Mouse (Mus musculus) cortical plate, adult 2 months (tissue): ENCODE data around the gene Slc25a29. TPM values are rescaled to one million over a fixed set of nuclear protein-coding genes. Genes with fewer than 3 reads are reported as not detected.

ENCODE experiments used
- H3K27ac ChIP-seq: fragments of 200-500 bp; 2 replicates; pipeline ENCODE4 v1.5.1; 2012; ENCODE audit warnings: low read length, control low read depth, inconsistent platforms; ENCODE audit not compliant: insufficient read depth
- H3K4me1 ChIP-seq: fragments of 200-500 bp; 2 replicates; pipeline ENCODE4 v1.6.1; 2011; ENCODE audit warnings: low read length; ENCODE audit not compliant: control insufficient read depth, insufficient read depth
- H3K4me3 ChIP-seq: fragments of 200-500 bp; 2 replicates; pipeline ENCODE4 v1.5.1; 2011; ENCODE audit warnings: mild to moderate bottlenecking, low read length, control low read depth; ENCODE audit not compliant: insufficient read depth
- CTCF ChIP-seq: fragments of 200-500 bp; IDR thresholded peaks from 2 replicates; pipeline ENCODE4 v1.5.1; 2011; ENCODE audit warnings: mild to moderate bottlenecking, control low read depth, low read length; ENCODE audit not compliant: insufficient read depth; ENCODE audit errors: extremely low read depth
- POLR2A ChIP-seq: fragments of 200-500 bp; IDR thresholded peaks from 2 replicates; pipeline ENCODE4 v1.6.1; 2011; ENCODE audit warnings: mild to moderate bottlenecking, low read length, control low read depth; ENCODE audit not compliant: insufficient read depth; ENCODE audit errors: extremely low read depth
- polyA plus RNA-seq: library from polyadenylated mRNA; depleted of rRNA; stranded (reverse); fragments of >200 nt; gene quantifications from 2 replicates; pipeline ENCODE4 v1.2.3, GENCODE M21; 2012

The Slc25a29 gene
- polyA plus RNA-seq, 1 experiment = 17.4 TPM

DNA sequence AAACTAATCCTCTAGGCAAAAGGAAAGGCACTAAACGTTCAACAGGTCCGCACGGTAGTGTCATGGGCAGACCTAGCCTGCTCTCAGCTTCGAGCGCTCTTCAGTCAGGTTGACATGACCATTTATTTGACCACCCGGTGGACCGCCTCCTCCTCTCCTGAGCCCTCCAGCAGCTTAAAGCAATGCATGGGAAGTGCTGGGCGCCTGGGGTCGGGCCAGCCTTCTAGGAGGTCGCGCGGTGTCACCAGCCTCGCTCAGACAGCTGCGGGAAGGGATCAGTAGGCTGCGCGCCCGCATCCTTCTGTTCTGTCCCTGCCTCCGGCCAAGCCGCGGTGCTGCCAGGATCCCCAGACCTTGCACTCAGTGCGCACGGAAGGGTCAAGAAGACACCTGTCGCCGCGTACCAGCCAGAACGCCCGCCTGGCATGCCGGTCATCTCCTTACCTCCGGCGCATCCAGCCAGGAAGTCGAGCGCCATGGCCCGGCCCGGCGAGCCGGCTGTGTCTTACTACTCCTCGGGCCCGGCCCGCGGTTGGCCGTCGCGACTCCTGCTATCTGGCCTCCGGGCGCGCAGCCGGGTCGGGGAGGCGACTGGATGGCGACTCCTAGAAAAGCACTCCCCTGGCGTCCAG is 359 bp downstream of the Slc25a29 start:
- TF ChIP-seq POLR2A = no peak
- TF ChIP-seq CTCF = no peak
- Histone ChIP-seq H3K27ac (peak overlapping the region; percentile 52), H3K4me1 (peaks cover 26% of the 10 kb centered on the region), H3K4me3 (peak overlapping the region; percentile 61)

DNA sequence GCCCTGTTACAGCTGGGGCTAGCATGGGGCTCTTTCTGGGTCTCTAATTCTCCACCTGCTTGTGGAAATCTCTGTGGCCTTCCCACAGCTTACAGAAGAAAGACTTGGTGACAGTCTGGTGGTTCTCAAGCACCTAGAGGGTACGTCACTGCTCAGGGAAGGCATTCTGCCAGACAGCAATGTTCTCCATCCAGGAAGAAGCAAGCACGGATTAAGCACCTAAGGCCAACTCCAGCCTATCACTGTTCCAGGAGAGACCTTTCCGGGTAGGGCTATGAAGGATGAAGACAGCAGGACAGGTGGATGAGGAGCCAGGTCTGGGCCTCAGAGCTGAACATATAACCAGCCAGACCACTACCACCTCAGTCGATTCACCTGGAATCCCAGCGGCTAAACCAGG is 897 bp downstream of the Slc25a29 start:
- TF ChIP-seq CTCF = no peak
- TF ChIP-seq POLR2A = no peak
- H3K4me1 ChIP-seq = peaks cover 26% of the 10 kb centered on the region
- peak overlapping the region; percentile 61 for H3K4me3 ChIP-seq
- H3K27ac ChIP-seq = no peak overlapping the region

DNA sequence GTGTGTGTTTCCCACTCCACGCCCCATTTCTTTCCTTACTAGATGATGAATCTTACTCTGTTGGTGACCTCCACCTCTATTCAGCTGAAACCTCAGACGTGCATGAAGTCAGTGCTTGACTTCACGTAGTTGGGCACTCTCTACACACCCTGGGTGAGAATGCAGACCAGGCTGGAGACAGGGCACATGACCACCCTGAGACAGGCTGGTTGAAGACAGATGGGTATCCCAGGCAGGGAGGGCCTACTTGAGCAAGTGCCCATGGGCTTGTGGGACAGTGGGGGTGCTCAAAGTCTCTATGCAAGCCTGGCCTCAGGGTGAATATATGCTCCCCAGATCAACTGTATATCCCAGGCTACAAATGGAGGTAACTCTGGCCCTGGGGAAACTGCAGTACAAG is 1.3 kb downstream of the Slc25a29 start:
- Histone ChIP-seq H3K4me3 (no peak overlapping the region; the same call in 1 of the 2 replicates), H3K27ac (no peak overlapping the region), H3K4me1 (peaks cover 26% of the 10 kb centered on the region)
- no peak for TF ChIP-seq CTCF
- TF ChIP-seq POLR2A = no peak

DNA sequence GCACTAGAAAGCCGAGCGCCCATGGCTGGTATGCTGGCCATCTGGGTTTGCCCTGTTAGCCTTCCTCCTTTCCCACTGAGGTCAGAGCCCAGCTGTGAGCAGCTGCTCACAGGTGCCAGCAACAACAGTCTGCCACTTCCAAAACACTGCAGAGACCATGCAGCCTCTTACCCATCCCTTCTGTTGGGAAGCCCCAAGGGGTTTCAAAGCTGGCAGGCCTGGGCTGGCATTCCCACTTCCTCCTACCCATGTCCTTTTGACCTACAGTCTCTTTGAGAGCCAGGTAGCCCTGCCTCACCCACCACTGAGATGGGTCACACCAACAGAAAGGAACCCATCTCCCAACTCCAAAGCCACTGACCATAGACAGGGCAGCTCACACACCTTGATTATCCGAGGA is 2.3 kb downstream of the Slc25a29 start:
- no peak for TF ChIP-seq CTCF
- TF ChIP-seq POLR2A = no peak
- peaks cover 26% of the 10 kb centered on the region for H3K4me1 ChIP-seq
- H3K4me3 ChIP-seq = no peak overlapping the region
- H3K27ac ChIP-seq = peak overlapping the region; percentile 58; the same call in 1 of the 2 replicates

DNA sequence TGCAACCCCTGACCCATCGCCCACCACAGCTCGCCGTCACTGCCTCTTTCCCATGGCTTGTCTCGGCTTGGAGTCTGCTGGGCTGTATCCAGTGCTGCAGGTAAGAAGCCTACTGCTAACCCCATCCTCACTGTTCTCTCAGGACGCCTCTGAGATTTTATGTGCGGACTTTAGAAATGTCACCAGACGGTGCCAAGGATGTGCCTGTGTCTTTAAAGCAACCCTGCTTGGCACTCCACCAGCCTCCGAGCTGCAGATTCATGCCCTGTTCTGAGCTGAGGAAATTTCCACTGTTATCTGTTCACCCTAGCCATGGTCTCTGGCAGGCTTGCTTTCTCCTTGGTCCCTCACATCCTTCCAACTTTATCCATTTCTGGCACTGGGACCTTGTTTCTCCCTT is 2.8 kb downstream of the Slc25a29 start:
- Histone ChIP-seq H3K27ac (peak overlapping the region; percentile 58; the same call in 1 of the 2 replicates), H3K4me3 (no peak overlapping the region), H3K4me1 (peaks cover 26% of the 10 kb centered on the region)
- TF ChIP-seq CTCF = no peak

DNA sequence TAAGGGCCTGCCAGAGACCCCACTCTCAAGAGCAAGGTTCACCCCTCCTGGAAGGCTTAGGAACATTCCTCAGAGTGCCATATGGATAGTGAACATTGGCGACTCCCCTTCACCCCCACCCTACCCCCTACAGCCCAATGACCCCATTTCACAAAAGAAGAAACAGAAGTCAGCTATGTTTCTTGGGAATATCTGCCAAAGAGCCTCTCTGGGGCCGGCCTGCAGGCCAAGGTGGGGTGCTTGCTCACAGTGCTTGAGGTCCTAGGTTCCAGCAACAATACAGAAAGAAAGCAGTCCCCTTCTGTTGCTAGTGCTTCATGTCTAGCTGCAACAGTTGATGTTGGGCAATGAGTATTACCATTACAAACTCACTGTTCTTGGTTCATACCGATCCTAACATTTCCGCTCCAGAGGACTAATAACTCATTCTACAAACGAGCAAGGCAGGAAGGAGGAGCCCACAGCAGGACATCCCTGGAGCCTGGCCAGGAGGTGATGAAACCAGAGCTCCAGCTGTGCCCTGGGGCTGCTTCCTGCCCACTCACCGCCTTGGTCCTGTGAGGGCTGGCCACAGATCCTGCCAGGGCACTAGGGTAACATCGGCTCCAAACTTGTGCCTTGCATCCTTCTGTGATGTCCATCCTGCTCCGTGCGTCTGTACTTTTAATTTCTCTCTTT is 3.6 kb downstream of the Slc25a29 start:
- TF ChIP-seq POLR2A (no peak), CTCF (no peak)
- H3K27ac ChIP-seq = no peak overlapping the region
- H3K4me1 ChIP-seq = peaks cover 19% of the 10 kb centered on the region
- no peak overlapping the region for H3K4me3 ChIP-seq

DNA sequence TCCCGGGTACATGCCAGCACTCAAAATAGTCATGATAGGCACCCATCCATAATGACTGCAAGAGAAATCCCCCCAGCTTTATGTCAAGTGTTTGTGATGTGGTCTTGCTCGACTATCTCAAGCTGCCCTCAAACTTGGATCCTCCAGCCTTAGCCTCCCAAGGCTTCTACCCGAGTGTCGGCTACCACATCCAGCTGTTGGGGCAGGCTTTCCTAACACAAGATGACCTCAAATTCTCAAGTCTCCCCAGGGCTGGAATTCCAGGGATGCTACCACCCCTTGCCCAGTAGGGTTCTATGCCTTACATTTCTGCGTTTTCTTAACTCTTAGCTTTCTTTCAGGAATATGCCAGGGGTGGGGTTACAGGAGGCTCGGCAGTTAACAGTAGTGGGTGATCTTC is 5.3 kb downstream of the Slc25a29 start:
- no peak overlapping the region for H3K27ac ChIP-seq
- H3K4me3 ChIP-seq = no peak overlapping the region
- TF ChIP-seq POLR2A (no peak), CTCF (no peak)
- H3K4me1 ChIP-seq = peaks cover 15% of the 10 kb centered on the region

DNA sequence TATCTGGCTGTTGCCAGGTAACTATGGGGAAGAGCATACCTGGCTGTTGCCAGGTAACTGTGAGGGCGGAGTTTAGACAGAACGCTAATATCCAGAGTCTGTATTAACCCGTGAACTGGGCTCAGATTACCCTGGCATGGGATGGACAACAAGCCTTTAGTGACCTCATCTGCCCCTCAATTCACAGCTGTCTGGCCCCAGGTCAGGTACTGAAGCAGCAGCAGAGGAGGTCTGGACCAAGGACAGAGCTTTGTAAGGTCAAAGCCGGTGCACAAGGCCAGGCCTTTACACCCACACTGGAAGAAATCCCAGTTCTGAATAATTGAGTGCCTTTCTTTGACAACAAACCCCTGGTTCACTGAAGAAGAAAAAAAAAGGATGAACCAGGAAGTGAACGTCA is 6.0 kb downstream of the Slc25a29 start:
- Histone ChIP-seq H3K4me3 (no peak overlapping the region), H3K27ac (no peak overlapping the region), H3K4me1 (peaks cover 15% of the 10 kb centered on the region)
- TF ChIP-seq CTCF = no peak
- no peak for TF ChIP-seq POLR2A

DNA sequence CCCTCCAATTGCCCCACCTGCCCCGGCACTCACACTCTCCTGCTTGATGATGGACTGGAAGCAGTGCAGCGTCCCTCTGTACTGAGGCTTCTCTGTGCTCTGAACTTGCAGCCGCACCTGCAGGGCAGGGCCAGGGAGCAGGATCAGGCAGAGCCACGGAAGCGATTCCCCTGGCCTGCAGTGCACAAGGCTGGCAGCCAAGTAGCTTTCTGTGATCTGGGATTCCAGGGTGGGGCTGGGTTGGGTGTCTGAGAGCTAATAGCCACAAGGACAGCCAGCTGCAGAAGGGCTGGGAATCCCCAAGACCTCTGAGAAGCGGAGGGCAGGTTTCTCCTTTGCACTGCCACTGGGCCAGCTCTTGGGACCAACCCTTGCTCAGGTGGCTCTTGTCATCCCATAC is 8.0 kb downstream of the Slc25a29 start:
- TF ChIP-seq CTCF (no peak), POLR2A (no peak)
- no peak overlapping the region for H3K4me3 ChIP-seq
- H3K4me1 ChIP-seq = peaks cover 3% of the 10 kb centered on the region
- H3K27ac ChIP-seq = no peak overlapping the region

DNA sequence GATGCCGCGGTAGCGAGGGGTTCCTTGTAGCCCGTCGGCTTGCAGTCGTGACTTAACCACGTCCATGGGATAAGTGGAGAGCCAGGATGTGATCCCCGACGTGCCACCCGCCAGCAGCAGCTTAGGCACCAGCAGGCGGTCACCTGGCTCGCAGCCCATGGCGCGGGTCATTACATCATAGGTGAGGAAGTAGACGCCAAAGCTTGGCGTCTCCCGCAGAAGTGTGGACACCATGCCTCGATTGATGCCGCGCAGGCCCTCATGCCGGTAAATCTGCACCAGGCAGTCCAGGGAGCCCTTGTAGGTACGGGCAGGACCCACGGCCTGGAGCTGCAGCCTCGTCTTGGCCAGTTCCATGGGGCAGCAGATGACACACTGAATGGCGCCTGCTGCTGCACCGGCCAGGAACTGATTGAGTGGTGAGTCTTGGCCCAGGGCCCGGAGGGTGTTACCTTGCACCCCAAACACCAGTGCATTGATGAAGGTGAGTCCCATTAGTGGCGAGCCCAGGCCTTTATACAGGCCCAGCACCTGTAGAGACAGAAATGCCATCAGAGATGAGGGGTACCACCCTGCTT is 8.6 kb downstream of the Slc25a29 start:
- Histone ChIP-seq H3K27ac (no peak overlapping the region), H3K4me3 (no peak overlapping the region), H3K4me1 (peaks cover 2% of the 10 kb centered on the region)
- TF ChIP-seq POLR2A = no peak
- no peak for TF ChIP-seq CTCF
